Mouse (Mus musculus): ENCODE measurements around the gene Tek. TPM values are rescaled to one million over a fixed set of nuclear protein-coding genes. Genes with fewer than 3 reads are reported as not detected.

The Tek gene
- polyA plus RNA-seq, 1 experiment from 2014 or later = 9.0 TPM

- H3K4me1 ChIP-seq = peaks cover 4% of the 10 kb centered on the region; the same call in 1 of the 2 replicates
- H3K27ac ChIP-seq = no peak overlapping the region
- no peak for DNase-seq (ENCODE audit: low spot score)
- 78% methylated on average over 3 of the region's 3 CpGs for WGBS
- no peaks in the 10 kb centered on the region for H3K36me3 ChIP-seq
- H3K27me3 ChIP-seq (ENCODE audit: low read depth, poor library complexity, severe bottlenecking) = no peaks in the 10 kb centered on the region
- no peaks in the 10 kb centered on the region for H3K9me3 ChIP-seq (replicated peaks)
- H3K4me3 ChIP-seq = no peak overlapping the region
These were observed 6.7 kb downstream of the Tek start for GRCm38 (mm10) chr4:94745749-94746148.

- 76% methylated on average over 7 of the region's 7 CpGs for WGBS
- DNase-seq (ENCODE audit: low spot score) = no peak
- H3K27me3 ChIP-seq (ENCODE audit: low read depth, poor library complexity, severe bottlenecking) = no peaks in the 10 kb centered on the region
- H3K9me3 ChIP-seq (replicated peaks) = no peaks in the 10 kb centered on the region
- H3K4me1 ChIP-seq = peaks cover 4% of the 10 kb centered on the region; the same call in 1 of the 2 replicates
- H3K4me3 ChIP-seq = no peak overlapping the region
- H3K27ac ChIP-seq = 0 out of 2 replicates have a peak overlapping the region, but pooled peaks have one; percentile 7
- H3K36me3 ChIP-seq = no peaks in the 10 kb centered on the region
These were observed 7.3 kb downstream of the Tek start for GRCm38 (mm10) chr4:94746387-94746811.

- H3K4me3 ChIP-seq = no peak overlapping the region
- no peaks in the 10 kb centered on the region for H3K9me3 ChIP-seq (replicated peaks)
- no peaks in the 10 kb centered on the region for H3K36me3 ChIP-seq
- 91% methylated on average over 3 of the region's 3 CpGs for WGBS
- H3K27ac ChIP-seq = no peak overlapping the region
- no peaks in the 10 kb centered on the region for H3K27me3 ChIP-seq (ENCODE audit: low read depth, poor library complexity, severe bottlenecking)
- no peak for DNase-seq (ENCODE audit: low spot score)
- H3K4me1 ChIP-seq = peaks cover 5% of the 10 kb centered on the region; the same call in 1 of the 2 replicates
These were observed 8.2 kb downstream of the Tek start for GRCm38 (mm10) chr4:94747338-94747737.

- Histone ChIP-seq H3K27me3 (ENCODE audit: low read depth, poor library complexity, severe bottlenecking) (no peaks in the 10 kb centered on the region), H3K4me3 (no peak overlapping the region), H3K27ac (no peak overlapping the region), H3K9me3 (replicated peaks) (no peaks in the 10 kb centered on the region), H3K4me1 (0 out of 2 replicates have a peak, but pooled peaks cover 4% of the 10 kb centered on the region), H3K36me3 (no peaks in the 10 kb centered on the region)
- WGBS = 57% methylated on average over 9 of the region's 9 CpGs
- no peak for DNase-seq (ENCODE audit: low spot score)
These were observed 13.4 kb downstream of the Tek start for GRCm38 (mm10) chr4:94752512-94752911.

GRCm38 (mm10) chr4:94765217-94765616, 26.1 kb downstream of the Tek start:
- Histone ChIP-seq H3K36me3 (no peaks in the 10 kb centered on the region), H3K9me3 (replicated peaks) (no peaks in the 10 kb centered on the region), H3K4me3 (no peak overlapping the region), H3K27me3 (ENCODE audit: low read depth, poor library complexity, severe bottlenecking) (no peaks in the 10 kb centered on the region), H3K4me1 (peaks cover 17% of the 10 kb centered on the region), H3K27ac (no peak overlapping the region)
- DNase-seq (ENCODE audit: low spot score) = peak; percentile 33

- 84% methylated on average over 7 of the region's 7 CpGs for WGBS
- H3K27me3 ChIP-seq (ENCODE audit: low read depth, poor library complexity, severe bottlenecking) = no peaks in the 10 kb centered on the region
- H3K36me3 ChIP-seq = no peaks in the 10 kb centered on the region
- H3K4me1 ChIP-seq = peaks cover 17% of the 10 kb centered on the region
- DNase-seq (ENCODE audit: low spot score) = no peak
- no peak overlapping the region for H3K4me3 ChIP-seq
- no peaks in the 10 kb centered on the region for H3K9me3 ChIP-seq (replicated peaks)
- peak overlapping the region; percentile 79 for H3K27ac ChIP-seq
These were observed 27.1 kb downstream of the Tek start for GRCm38 (mm10) chr4:94766176-94766575.

GRCm38 (mm10) chr4:94768624-94769023, 29.5 kb downstream of the Tek start:
- Histone ChIP-seq H3K27me3 (ENCODE audit: low read depth, poor library complexity, severe bottlenecking) (no peaks in the 10 kb centered on the region), H3K36me3 (no peaks in the 10 kb centered on the region), H3K27ac (no peak overlapping the region), H3K4me1 (peaks cover 17% of the 10 kb centered on the region), H3K4me3 (no peak overlapping the region), H3K9me3 (replicated peaks) (no peaks in the 10 kb centered on the region)
- DNase-seq (ENCODE audit: low spot score) = no peak
- WGBS = 88% methylated on average over 3 of the region's 3 CpGs

- H3K4me3 ChIP-seq = no peak overlapping the region
- no peaks in the 10 kb centered on the region for H3K4me1 ChIP-seq
- no peaks in the 10 kb centered on the region for H3K9me3 ChIP-seq (replicated peaks)
- 96% methylated on average over 5 of the region's 5 CpGs for WGBS
- DNase-seq (ENCODE audit: low spot score) = no peak
- no peaks in the 10 kb centered on the region for H3K36me3 ChIP-seq
- no peaks in the 10 kb centered on the region for H3K27me3 ChIP-seq (ENCODE audit: low read depth, poor library complexity, severe bottlenecking)
- H3K27ac ChIP-seq = no peak overlapping the region
These were observed 42.0 kb downstream of the Tek start for GRCm38 (mm10) chr4:94781043-94781442.

- 95% methylated on average over 2 of the region's 2 CpGs for WGBS
- no peak overlapping the region for H3K4me3 ChIP-seq
- no peak overlapping the region for H3K27ac ChIP-seq
- H3K27me3 ChIP-seq (ENCODE audit: low read depth, poor library complexity, severe bottlenecking) = no peaks in the 10 kb centered on the region
- H3K4me1 ChIP-seq = no peaks in the 10 kb centered on the region
- H3K36me3 ChIP-seq = no peaks in the 10 kb centered on the region
- no peaks in the 10 kb centered on the region for H3K9me3 ChIP-seq (replicated peaks)
- DNase-seq (ENCODE audit: low spot score) = no peak
These were observed 46.8 kb downstream of the Tek start for GRCm38 (mm10) chr4:94785921-94786320.

- H3K36me3 ChIP-seq = no peaks in the 10 kb centered on the region
- H3K9me3 ChIP-seq (replicated peaks) = no peaks in the 10 kb centered on the region
- no peak for DNase-seq (ENCODE audit: low spot score)
- no peaks in the 10 kb centered on the region for H3K4me1 ChIP-seq
- H3K4me3 ChIP-seq = no peak overlapping the region
- WGBS = 80% methylated on average over 1 of the region's 1 CpGs
- H3K27me3 ChIP-seq (ENCODE audit: low read depth, poor library complexity, severe bottlenecking) = no peaks in the 10 kb centered on the region
- no peak overlapping the region for H3K27ac ChIP-seq
These were observed 64.1 kb downstream of the Tek start for GRCm38 (mm10) chr4:94803187-94803586.

- H3K36me3 ChIP-seq = no peaks in the 10 kb centered on the region
- no peak overlapping the region for H3K4me3 ChIP-seq
- DNase-seq (ENCODE audit: low spot score) = no peak
- no peaks in the 10 kb centered on the region for H3K4me1 ChIP-seq
- H3K9me3 ChIP-seq (replicated peaks) = no peaks in the 10 kb centered on the region
- WGBS = 79% methylated on average over 1 of the region's 1 CpGs
- no peaks in the 10 kb centered on the region for H3K27me3 ChIP-seq (ENCODE audit: low read depth, poor library complexity, severe bottlenecking)
- H3K27ac ChIP-seq = no peak overlapping the region
These were observed 71.5 kb downstream of the Tek start for GRCm38 (mm10) chr4:94810616-94811015.

- no peak overlapping the region for H3K27ac ChIP-seq
- H3K36me3 ChIP-seq = no peaks in the 10 kb centered on the region
- H3K4me3 ChIP-seq = no peak overlapping the region
- WGBS = 90% methylated on average over 1 of the region's 1 CpGs
- no peaks in the 10 kb centered on the region for H3K9me3 ChIP-seq (replicated peaks)
- DNase-seq (ENCODE audit: low spot score) = no peak
- H3K27me3 ChIP-seq (ENCODE audit: low read depth, poor library complexity, severe bottlenecking) = no peaks in the 10 kb centered on the region
- H3K4me1 ChIP-seq = no peaks in the 10 kb centered on the region
These were observed 87.8 kb downstream of the Tek start for GRCm38 (mm10) chr4:94826891-94827290.

GRCm38 (mm10) chr4:94827429-94827828, 88.3 kb downstream of the Tek start:
- WGBS = 37% methylated on average over 5 of the region's 5 CpGs
- Histone ChIP-seq H3K4me3 (no peak overlapping the region), H3K4me1 (no peaks in the 10 kb centered on the region), H3K9me3 (replicated peaks) (no peaks in the 10 kb centered on the region), H3K27me3 (ENCODE audit: low read depth, poor library complexity, severe bottlenecking) (no peaks in the 10 kb centered on the region), H3K36me3 (no peaks in the 10 kb centered on the region), H3K27ac (no peak overlapping the region)
- DNase-seq (ENCODE audit: low spot score) = no peak

GRCm38 (mm10) chr4:94829924-94830386, 90.9 kb downstream of the Tek start:
- Histone ChIP-seq H3K27me3 (ENCODE audit: low read depth, poor library complexity, severe bottlenecking) (no peaks in the 10 kb centered on the region), H3K4me3 (no peak overlapping the region), H3K4me1 (no peaks in the 10 kb centered on the region), H3K27ac (no peak overlapping the region), H3K36me3 (no peaks in the 10 kb centered on the region), H3K9me3 (replicated peaks) (no peaks in the 10 kb centered on the region)
- 63% methylated on average over 6 of the region's 6 CpGs for WGBS
- no peak for DNase-seq (ENCODE audit: low spot score)

Data from limb, embryonic 10.5 days (tissue).